Mouse (Mus musculus) stomach, adult 2 months (tissue): Measurements from ENCODE around the gene Slc1a3. TPM values are rescaled to one million over a fixed set of nuclear protein-coding genes. Genes with fewer than 3 reads are reported as not detected.

Experiments
- polyA plus RNA-seq: library from polyadenylated mRNA; depleted of rRNA; stranded (reverse); fragments of >200 nt; gene quantifications from 2 replicates; pipeline ENCODE4 v1.2.3, GENCODE M21; 2012; rRNA removed

The Slc1a3 gene
- 4.6 and 8.3 TPM in 2 replicates for polyA plus RNA-seq

DNA sequence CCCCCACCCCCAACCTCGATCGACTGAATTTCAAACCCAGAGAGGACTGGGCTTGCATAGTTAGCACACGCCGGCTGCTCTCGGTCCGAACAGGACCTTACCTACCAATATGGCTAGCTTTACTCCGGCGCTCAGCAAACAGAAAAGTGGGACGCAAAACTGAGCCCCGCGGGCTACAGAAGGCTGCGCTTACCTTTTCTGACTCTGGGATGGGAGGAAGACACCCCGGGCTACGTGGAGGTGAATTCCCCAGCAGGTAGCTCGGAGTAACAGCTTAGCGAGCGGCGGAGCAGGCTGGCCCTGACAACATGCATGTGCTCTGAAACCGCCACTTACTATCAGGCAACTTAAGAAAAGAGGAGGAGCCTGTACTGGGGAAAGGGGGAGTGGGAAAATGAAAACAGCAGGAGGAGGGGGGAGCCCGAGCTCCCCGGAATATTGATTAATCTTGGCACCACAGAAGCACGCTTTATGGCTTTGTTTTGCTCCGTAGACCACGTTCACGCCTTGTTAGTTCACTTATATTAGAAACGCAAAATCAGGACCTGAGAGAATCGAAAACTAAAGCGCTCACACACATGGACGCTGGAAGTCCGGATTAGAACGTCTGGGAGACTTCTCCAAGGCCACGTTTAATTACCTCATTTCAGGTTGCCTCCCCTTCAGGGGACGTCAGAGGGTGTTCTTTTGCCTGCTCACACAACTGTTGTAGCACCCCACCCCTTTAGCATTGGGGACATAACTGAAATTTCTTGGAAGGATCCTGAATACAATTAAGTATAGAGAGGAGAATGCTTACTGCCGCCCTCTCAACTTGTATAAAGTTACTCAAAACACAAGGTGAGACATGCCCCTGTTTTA, at the start of gene Slc1a3:
Gene Slc1a3, minus strand, starts transcription at position 619 of the 861 bp plus-strand sequence.

Other genes starting within 250 kb of the Slc1a3 start
- not detected in 2 replicates for gene Gm2310, start 190.8 kb downstream of the Slc1a3 start, polyA plus RNA-seq